Mouse (Mus musculus) heart, embryonic 11.5 days (tissue): ENCODE measurements around the gene Atg10. TPM values are rescaled to one million over a fixed set of nuclear protein-coding genes. Genes with fewer than 3 reads are reported as not detected.

ENCODE experiments used
- ATAC-seq: fragments of 200-750 bp; cut with Nextera tagmentation; replicated peaks from 2 replicates; pipeline ENCODE4 v1.8.0; 2017; ENCODE audit warnings: moderate library complexity; ENCODE audit not compliant: insufficient number of reproducible peaks, low FRiP score, low TSS enrichment
- H3K27ac ChIP-seq: fragments of 300-500 bp; sonication (generic); 2 replicates; pipeline ENCODE4 v1.5.1; 2014; ENCODE audit warnings: mild to moderate bottlenecking, low read depth, low read length
- H3K27me3 ChIP-seq: fragments of 300-500 bp; sonication (generic); 2 replicates; pipeline ENCODE4 v1.6.1; 2014; ENCODE audit warnings: mild to moderate bottlenecking, low read length, mixed read lengths; ENCODE audit not compliant: control insufficient read depth, insufficient read depth
- H3K36me3 ChIP-seq: fragments of 300-500 bp; sonication (generic); 2 replicates; pipeline ENCODE4 v1.6.1; 2014; ENCODE audit warnings: mild to moderate bottlenecking, low read length, moderate library complexity, mixed read lengths; ENCODE audit not compliant: control insufficient read depth, insufficient read depth
- H3K4me1 ChIP-seq: fragments of 300-500 bp; sonication (generic); 2 replicates; pipeline ENCODE4 v1.6.1; 2014; ENCODE audit warnings: low read length; ENCODE audit not compliant: control insufficient read depth, insufficient read depth
- H3K4me2 ChIP-seq: fragments of 300-500 bp; sonication (generic); 2 replicates; pipeline ENCODE4 v1.6.1; 2014; ENCODE audit warnings: mild to moderate bottlenecking, moderate library complexity
- H3K4me3 ChIP-seq: fragments of 300-500 bp; sonication (generic); 2 replicates; pipeline ENCODE4 v1.5.1; 2014; ENCODE audit warnings: low read depth, low read length
- H3K9ac ChIP-seq: fragments of 300-500 bp; sonication (generic); 2 replicates; pipeline ENCODE4 v1.6.1; 2014; ENCODE audit warnings: mild to moderate bottlenecking, low read depth, low read length, moderate library complexity
- H3K9me3 ChIP-seq: fragments of 300-500 bp; sonication (generic); replicated peaks from 2 replicates; pipeline ENCODE4 v1.6.1; 2016; ENCODE audit warnings: low read length; ENCODE audit not compliant: control insufficient read depth
- WGBS: fragments of 180-500 bp; shearing (Covaris S2); extraction: QIAGEN DNeasy Blood & Tissue Kit; methylation state at CpG from one replicate; pipeline ENCODE4 v1.1.7; 2014; ENCODE audit not compliant: insufficient replicate concordance; 5-methylcytosine and 5-hydroxymethylcytosine counted together
- polyA plus RNA-seq: library from polyadenylated mRNA; unstranded; fragments of >200 nt; fragmentation: Nextera tagmentation; extraction: Ambion mirVana; gene quantifications from 2 replicates; pipeline ENCODE4 v1.2.1, GENCODE M21; 2014

The Atg10 gene
- polyA plus RNA-seq, 1 experiment from 2014 or later, result 23.0 TPM

DNA sequence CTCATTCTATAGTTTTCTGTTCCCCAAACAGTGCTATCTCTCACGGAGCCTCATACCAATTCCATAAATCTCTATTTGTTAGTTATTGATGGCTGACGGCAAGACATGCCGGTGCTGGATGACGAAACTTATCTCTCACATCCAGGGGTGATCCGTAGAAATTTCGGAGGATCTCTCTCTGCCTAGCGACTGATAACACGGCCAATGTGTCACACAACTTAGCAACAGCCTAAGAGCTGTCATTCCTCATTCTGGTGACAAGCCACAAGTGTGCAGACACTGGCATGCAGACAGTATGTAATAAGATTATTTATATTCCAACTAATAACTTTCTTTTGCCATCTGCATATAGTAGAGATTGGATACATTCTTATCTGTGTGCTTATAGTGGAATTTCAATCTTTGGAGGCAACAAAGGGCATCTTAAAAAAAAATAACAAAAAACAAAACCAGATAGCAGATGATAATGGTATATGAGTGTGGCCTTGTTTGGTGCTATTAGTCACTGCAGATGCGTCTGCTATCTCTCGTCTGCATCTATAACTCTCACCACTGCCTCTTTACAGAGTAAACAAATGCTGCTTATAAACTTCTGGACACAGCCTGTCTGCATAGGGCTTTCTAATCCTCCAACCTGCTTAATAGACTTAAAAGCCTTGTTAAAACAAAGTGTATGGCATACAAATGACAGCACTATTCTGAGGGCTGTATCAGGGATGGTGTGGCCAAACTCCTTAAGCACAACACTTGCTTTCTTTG lies 253.3 kb downstream of the Atg10 start:
- no peak overlapping the region for H3K4me2 ChIP-seq
- no peaks in the 10 kb centered on the region for H3K36me3 ChIP-seq
- no peak for ATAC-seq
- WGBS, result 50% methylated on average over 10 of the region's 10 CpGs
- H3K4me3 ChIP-seq, result no peak overlapping the region
- H3K27ac ChIP-seq, result no peak overlapping the region
- no peak overlapping the region for H3K9ac ChIP-seq
- no peaks in the 10 kb centered on the region for H3K4me1 ChIP-seq
- no peaks in the 10 kb centered on the region for H3K27me3 ChIP-seq
- H3K9me3 ChIP-seq, result no peaks in the 10 kb centered on the region

DNA sequence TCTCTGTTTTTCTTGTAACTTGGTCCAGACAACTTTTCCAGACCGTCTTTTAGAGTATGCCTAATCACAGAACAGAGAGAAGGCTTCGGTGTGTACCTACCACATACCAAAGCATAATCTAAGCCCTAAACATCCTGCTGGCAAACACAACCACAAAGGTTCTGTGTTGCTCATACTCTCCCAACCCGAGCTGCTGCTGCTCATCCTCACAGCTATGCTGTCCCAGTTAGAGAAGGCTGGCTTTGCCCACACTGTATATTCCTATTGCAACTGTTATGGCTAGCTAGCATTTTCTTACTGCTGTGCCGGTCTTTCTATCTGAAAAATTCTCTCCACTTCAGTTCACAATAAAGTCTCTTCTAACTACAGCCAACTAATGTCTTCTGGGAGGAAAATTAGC lies 254.8 kb downstream of the Atg10 start:
- Histone ChIP-seq H3K9me3 (no peaks in the 10 kb centered on the region), H3K9ac (no peak overlapping the region), H3K4me1 (no peaks in the 10 kb centered on the region), H3K27me3 (no peaks in the 10 kb centered on the region), H3K36me3 (no peaks in the 10 kb centered on the region), H3K4me2 (no peak overlapping the region), H3K4me3 (no peak overlapping the region), H3K27ac (no peak overlapping the region)
- 76% methylated on average over 4 of the region's 4 CpGs for WGBS
- ATAC-seq, result no peak

DNA sequence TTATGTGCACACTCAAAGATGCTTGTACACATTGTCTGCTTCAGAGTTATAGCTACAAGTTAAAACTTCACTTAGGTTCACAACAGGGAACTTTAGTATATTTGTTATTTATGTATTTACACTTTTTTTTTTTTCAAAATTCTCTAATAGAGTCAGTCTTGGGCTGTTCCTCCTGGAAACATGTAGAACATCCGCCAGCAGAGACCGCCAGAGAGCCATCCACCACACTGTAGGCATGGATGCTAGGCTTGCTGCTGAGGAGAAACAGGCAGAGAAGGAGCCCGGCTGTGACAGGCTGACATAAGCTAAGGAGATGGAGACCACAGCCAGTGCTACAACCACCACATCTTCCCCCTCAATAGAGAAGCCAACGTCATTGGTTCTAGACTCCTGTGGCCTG lies 256.3 kb downstream of the Atg10 start:
- 10% methylated on average over 4 of the region's 4 CpGs for WGBS
- Histone ChIP-seq H3K36me3 (no peaks in the 10 kb centered on the region), H3K27ac (no peak overlapping the region), H3K4me1 (no peaks in the 10 kb centered on the region), H3K9me3 (no peaks in the 10 kb centered on the region), H3K4me2 (no peak overlapping the region), H3K27me3 (no peaks in the 10 kb centered on the region), H3K9ac (no peak overlapping the region), H3K4me3 (no peak overlapping the region)
- no peak for ATAC-seq

DNA sequence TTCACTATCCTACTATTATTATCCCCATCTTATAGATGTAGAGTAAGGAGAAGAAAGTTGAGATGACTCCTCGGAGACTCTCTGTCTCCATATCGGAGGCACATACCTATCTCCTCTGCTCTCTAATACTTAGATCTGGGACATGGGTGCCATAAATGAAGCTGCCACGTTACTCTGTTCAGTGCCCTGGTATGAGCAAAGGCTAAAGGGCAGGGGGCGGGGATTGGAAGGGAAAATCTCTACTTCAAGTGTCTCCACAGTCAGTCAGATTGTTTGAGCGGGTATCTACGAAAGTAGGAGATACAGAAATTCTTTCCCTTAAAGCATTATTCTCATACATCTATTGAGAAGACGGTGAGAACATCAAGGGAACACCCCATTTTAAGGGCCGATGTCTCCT lies 257.8 kb downstream of the Atg10 start:
- Histone ChIP-seq H3K4me3 (no peak overlapping the region), H3K9ac (no peak overlapping the region), H3K27me3 (no peaks in the 10 kb centered on the region), H3K36me3 (no peaks in the 10 kb centered on the region), H3K27ac (no peak overlapping the region), H3K9me3 (no peaks in the 10 kb centered on the region), H3K4me2 (no peak overlapping the region), H3K4me1 (no peaks in the 10 kb centered on the region)
- 64% methylated on average over 8 of the region's 8 CpGs for WGBS
- no peak for ATAC-seq

DNA sequence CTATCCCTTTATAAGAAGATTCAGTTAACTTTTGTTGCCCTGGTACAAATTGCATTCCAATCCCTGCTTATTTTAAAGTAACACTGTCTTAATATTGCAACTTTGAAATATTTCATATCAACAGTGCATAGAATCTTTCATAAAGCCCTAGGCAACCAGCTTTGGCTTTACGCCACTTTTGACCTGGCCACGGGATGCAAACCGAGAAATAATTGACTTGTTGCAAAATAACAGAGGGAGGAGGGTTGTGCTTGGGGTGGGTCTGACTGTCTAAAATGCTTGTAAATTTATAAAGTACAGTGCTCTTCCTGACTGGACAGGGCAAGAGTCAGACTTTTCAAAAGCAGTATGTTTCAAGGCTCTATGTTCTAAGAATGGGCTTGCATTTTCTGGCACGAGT lies 259.3 kb downstream of the Atg10 start:
- H3K36me3 ChIP-seq, result no peaks in the 10 kb centered on the region
- WGBS, result 87% methylated on average over 4 of the region's 4 CpGs

DNA sequence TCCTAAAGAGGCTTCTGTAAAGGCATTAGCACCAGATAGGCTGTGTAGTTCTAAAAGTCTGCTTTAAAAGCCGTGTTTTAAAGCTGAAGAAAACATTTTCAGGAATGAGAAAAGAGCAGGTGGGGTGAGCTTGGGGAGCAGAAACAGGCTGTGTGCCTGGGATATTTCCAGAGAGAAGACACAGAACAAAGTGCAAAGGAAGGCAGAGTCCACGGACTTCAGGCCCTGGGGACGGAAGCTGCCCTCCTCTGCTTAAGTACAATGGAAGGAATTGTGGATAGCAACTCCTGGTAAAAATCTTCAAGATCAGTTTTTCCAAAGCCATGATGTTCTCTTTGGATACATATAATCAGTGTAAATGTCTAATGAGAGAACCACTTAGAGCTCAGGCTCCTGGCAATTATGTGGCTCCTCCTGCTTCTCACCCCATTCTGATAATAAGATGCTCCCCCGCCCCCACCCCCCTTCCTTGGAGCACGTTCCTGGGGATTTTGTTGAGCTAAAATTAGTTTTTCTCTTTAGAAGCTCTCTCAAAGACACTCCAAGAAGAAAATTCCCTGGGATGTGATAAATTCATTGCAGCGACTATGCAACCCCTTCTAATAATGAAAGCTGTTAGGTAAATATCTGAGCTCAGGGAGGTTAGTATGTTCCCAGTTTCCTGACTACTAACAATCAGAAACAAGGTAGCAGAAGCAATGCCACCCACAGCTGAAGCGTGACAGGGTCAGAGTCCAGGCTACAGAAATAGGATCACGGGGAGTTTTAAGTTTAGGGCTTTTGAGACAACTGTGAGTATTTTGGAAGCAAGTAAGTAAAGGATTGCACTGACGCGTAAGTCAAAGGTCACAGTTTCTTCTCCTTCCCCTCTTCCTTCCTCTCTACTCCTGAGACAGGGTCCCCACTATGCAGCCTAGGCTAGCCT lies 260.7 kb downstream of the Atg10 start:
- ATAC-seq, result no peak
- 51% methylated on average over 10 of the region's 10 CpGs for WGBS
- Histone ChIP-seq H3K4me1 (no peaks in the 10 kb centered on the region), H3K9ac (no peak overlapping the region), H3K9me3 (no peaks in the 10 kb centered on the region), H3K36me3 (no peaks in the 10 kb centered on the region), H3K4me2 (no peak overlapping the region), H3K27ac (no peak overlapping the region), H3K27me3 (no peaks in the 10 kb centered on the region), H3K4me3 (no peak overlapping the region)

More for the DNA sequence above, 259.3 kb downstream of the Atg10 start:
- no peak overlapping the region for H3K27ac ChIP-seq
- no peak overlapping the region for H3K9ac ChIP-seq
- no peaks in the 10 kb centered on the region for H3K4me1 ChIP-seq
- no peak overlapping the region for H3K4me3 ChIP-seq
- no peaks in the 10 kb centered on the region for H3K27me3 ChIP-seq
- H3K9me3 ChIP-seq, result no peaks in the 10 kb centered on the region
- no peak overlapping the region for H3K4me2 ChIP-seq
- no peak for ATAC-seq

DNA sequence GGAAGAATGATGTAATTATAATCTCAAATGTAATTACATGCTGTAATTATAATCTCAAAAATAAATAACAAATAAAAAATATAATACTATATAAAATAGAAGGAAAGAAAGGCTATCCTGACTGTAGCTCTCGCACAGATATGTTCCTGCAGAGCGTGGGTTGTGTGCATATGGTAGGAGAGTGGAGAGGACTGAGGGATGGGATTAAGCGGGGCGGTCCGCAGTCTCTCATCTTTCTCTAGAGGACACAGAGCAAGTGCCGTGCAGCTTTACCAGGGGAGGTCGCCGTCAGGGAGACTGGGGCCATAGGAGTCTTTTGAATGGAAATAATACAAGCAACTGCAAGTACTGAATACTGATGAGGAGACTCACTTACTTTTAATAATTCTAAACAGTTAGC lies 263.2 kb downstream of the Atg10 start:
- Histone ChIP-seq H3K4me1 (no peaks in the 10 kb centered on the region), H3K9me3 (no peaks in the 10 kb centered on the region), H3K36me3 (no peaks in the 10 kb centered on the region), H3K9ac (no peak overlapping the region), H3K27ac (no peak overlapping the region), H3K4me3 (no peak overlapping the region), H3K27me3 (no peaks in the 10 kb centered on the region), H3K4me2 (no peak overlapping the region)
- WGBS, result 89% methylated on average over 8 of the region's 8 CpGs
- no peak for ATAC-seq

DNA sequence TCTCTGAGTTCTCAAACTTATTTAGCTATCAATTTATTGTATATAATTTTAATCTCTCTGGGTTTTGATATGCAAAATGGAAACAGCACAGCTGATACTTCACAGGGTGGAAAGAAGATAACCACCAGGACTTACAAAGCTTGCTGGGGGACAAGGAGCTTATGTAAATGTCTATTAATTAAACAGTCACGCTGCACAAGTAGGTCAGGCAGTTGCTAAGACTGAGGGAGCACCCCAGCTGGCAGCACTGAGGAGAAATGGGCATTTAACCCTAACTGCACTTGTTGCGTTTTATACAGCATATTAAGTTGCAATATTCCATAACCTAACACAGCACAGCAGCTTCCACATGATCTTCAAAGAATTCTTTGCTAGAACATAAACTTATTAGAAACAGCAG lies 264.9 kb downstream of the Atg10 start:
- WGBS, result 68% methylated on average over 2 of the region's 2 CpGs
- no peaks in the 10 kb centered on the region for H3K9me3 ChIP-seq
- no peaks in the 10 kb centered on the region for H3K27me3 ChIP-seq
- no peak for ATAC-seq
- no peaks in the 10 kb centered on the region for H3K36me3 ChIP-seq
- H3K4me1 ChIP-seq, result no peaks in the 10 kb centered on the region
- no peak overlapping the region for H3K9ac ChIP-seq
- no peak overlapping the region for H3K4me3 ChIP-seq
- H3K4me2 ChIP-seq, result no peak overlapping the region
- no peak overlapping the region for H3K27ac ChIP-seq
